Mouse (Mus musculus) liver, adult 2 months (tissue): ENCODE measurements at regions not wholly inside any gene's neighbourhood (a gene's known extent, or its start where the extent isn't known, plus 50 kb on each side); places are given as distances from the start of the nearest gene placed in this dataset.

ENCODE experiments used
- CTCF ChIP-seq: fragments of 200-500 bp; IDR thresholded peaks from 2 replicates; pipeline ENCODE4 v1.5.1; 2011; ENCODE audit warnings: low read depth, low read length, control low read depth
- POLR2A ChIP-seq: fragments of 200-500 bp; IDR thresholded peaks from 2 replicates; pipeline ENCODE4 v1.6.1; 2011; ENCODE audit warnings: low read length, control low read depth; ENCODE audit not compliant: insufficient read depth; ENCODE audit errors: extremely low read depth

DNA sequence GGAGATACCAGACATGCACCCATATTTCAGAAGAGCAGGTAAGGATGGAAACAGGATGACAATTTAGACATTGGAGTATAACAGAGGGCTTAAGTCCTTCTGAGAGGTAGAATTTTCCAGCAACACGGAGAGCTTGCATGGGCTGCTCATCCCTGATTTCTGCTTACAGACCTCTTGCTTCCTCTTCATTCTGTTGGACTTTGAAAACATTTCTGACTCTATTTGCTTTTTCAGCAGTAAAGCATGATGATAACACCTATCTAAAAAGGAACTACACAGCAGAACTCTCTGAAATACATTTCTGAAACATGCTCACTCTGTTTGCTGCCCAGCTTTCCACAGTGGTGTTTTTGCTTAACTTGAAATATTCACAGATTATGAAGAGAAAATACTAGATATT, 176.6 kb upstream of the Igsf10 start:
- TF ChIP-seq POLR2A (no peak), CTCF (no peak)
